Mouse (Mus musculus): ENCODE results near the gene Srd5a1. TPM values are rescaled to one million over a fixed set of nuclear protein-coding genes. Genes with fewer than 3 reads are reported as not detected.
"Not testable (repeated sequence)": the region's sequence is repeated elsewhere in the genome, so short reads cannot be mapped to it uniquely, and the experiment has no call there.

Gene Srd5a1
- polyA plus RNA-seq, 1 experiment from 2014 or later: 28.7 TPM

DNA sequence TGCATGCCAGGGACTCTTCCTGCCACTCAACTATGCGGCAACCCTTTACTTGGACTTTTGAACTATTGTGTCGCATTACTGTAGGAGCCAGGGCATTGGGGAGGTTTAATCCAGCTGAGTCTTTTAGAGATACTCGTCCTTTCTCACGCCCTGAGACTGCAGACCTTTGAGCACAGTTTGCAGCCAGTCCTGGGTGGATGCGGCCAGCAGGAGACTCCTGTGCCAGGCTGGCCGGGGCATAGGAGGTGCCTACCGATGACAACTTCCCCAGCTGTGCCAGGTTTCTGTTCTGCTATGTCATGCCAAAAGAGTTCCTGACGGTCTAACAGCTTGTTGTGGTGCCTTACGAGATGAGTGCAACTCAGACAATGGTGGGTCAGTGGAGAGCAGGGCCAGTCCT lies 42.0 kb downstream of the Srd5a1 start:
- no peak overlapping the region for H3K4me3 ChIP-seq (replicated peaks; ENCODE audit: low read depth, low read length)
- no peaks in the 10 kb centered on the region for H3K36me3 ChIP-seq (ENCODE audit: insufficient read depth, low read length)
- no peaks in the 10 kb centered on the region for H3K4me1 ChIP-seq (replicated peaks; ENCODE audit: insufficient read depth, low read length)
- no peak overlapping the region for H3K9ac ChIP-seq (ENCODE audit: low read depth, low read length)
- TF ChIP-seq CTCF (IDR thresholded peaks at IDR 0.05; ENCODE audit: low read depth): no peak
- H3K27me3 ChIP-seq (ENCODE audit: insufficient read depth, low read length): no peaks in the 10 kb centered on the region
- no peak overlapping the region for H3K27ac ChIP-seq
- no peaks in the 10 kb centered on the region for H3K9me3 ChIP-seq (replicated peaks; ENCODE audit: low read length)
- no peak overlapping the region for H3K4me2 ChIP-seq (ENCODE audit: low read length)
- WGBS: 85% methylated on average over 9 of the region's 9 CpGs
- ATAC-seq (replicated peaks; ENCODE audit: low FRiP score, low read depth): peak; percentile 85
- DNase-seq (ENCODE audit: low spot score): no peak

DNA sequence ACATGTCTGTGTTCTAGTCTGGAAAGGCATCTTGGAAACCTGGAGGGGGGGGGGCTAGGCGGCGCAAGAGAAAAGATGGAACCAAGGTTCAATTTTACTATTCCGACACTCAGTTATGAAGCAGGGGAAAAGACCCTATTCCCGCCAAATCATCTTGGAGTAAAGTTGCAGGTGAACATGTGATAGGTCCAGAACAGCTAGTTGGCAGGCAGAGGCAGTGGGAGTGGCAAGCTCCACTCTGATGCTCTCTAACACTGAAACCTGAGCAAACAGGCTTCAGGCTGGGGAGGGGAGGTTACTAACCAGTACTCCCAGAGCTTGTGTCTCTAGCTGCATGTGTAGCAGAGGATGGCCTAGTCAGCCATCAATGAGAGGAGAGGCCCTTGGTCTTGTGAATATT lies 45.8 kb downstream of the Srd5a1 start:
- not testable (repeated sequence) for H3K27ac ChIP-seq; H3K36me3 ChIP-seq (ENCODE audit: insufficient read depth, low read length); DNase-seq (ENCODE audit: low spot score); H3K4me2 ChIP-seq (ENCODE audit: low read length); H3K9ac ChIP-seq (ENCODE audit: low read depth, low read length); H3K9me3 ChIP-seq (replicated peaks; ENCODE audit: low read length); H3K27me3 ChIP-seq (ENCODE audit: insufficient read depth, low read length); ATAC-seq (replicated peaks; ENCODE audit: low FRiP score, low read depth); H3K4me1 ChIP-seq (replicated peaks; ENCODE audit: insufficient read depth, low read length); H3K4me3 ChIP-seq (replicated peaks; ENCODE audit: low read depth, low read length)
- 96% methylated on average over 4 of the region's 4 CpGs for WGBS

DNA sequence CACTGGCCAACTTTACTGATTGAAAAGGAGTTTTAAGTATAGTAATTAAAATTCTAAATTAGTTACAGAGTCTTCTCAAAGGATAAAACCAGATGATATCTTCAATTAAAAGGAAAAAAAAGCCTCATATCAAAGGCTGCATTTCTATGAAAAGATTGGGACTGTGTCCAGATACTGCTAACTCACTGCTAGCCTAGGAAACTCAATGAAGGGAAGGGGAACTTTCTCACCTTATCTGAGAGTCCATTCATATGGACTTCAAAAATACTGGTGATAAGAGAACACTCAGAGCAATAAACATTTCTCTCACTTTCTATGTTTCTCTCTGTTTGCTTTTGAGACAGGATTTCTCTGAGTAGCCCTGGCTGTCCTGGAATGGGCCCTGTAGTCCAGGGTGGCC lies 46.7 kb downstream of the Srd5a1 start:
- ATAC-seq (replicated peaks; ENCODE audit: low FRiP score, low read depth): no peak
- no peak for TF ChIP-seq CTCF (IDR thresholded peaks at IDR 0.05; ENCODE audit: low read depth)
- H3K4me3 ChIP-seq (replicated peaks; ENCODE audit: low read depth, low read length): no peak overlapping the region

DNA sequence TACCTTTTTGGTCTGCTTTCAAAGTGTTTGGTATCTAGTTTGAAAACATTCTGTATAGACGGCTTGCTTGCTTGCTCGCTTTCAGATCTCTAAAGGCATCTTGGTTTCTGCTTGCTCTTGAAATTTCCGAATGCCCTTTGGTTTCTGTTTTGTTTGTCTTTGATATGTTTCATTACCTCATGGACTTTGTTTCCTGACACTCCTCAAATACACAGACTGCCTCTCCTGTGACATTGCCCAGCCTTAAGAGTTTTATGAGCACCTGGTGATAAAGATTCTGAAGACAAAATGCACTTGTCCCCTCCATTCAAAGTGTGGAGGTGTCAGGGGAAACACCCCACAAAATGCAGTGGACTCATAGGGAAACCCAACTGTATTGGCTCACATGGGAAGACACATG lies 47.3 kb downstream of the Srd5a1 start:
- no peak for TF ChIP-seq CTCF (IDR thresholded peaks at IDR 0.05; ENCODE audit: low read depth)
- no peaks in the 10 kb centered on the region for H3K27me3 ChIP-seq (ENCODE audit: insufficient read depth, low read length)
- no peak for DNase-seq (ENCODE audit: low spot score)
- no peak overlapping the region for H3K9ac ChIP-seq (ENCODE audit: low read depth, low read length)
- H3K27ac ChIP-seq: no peak overlapping the region
- WGBS: 36% methylated on average over 3 of the region's 3 CpGs
- H3K4me3 ChIP-seq (replicated peaks; ENCODE audit: low read depth, low read length): no peak overlapping the region
- H3K9me3 ChIP-seq (replicated peaks; ENCODE audit: low read length): no peaks in the 10 kb centered on the region
- H3K4me1 ChIP-seq (replicated peaks; ENCODE audit: insufficient read depth, low read length): 0 out of 2 replicates have a peak, but pooled peaks cover 3% of the 10 kb centered on the region
- no peak overlapping the region for H3K4me2 ChIP-seq (ENCODE audit: low read length)
- ATAC-seq (replicated peaks; ENCODE audit: low FRiP score, low read depth): no peak
- H3K36me3 ChIP-seq (ENCODE audit: insufficient read depth, low read length): no peaks in the 10 kb centered on the region

More for the DNA sequence above, 46.7 kb downstream of the Srd5a1 start:
- Histone ChIP-seq H3K27ac (no peak overlapping the region), H3K36me3 (ENCODE audit: insufficient read depth, low read length) (no peaks in the 10 kb centered on the region), H3K9me3 (replicated peaks; ENCODE audit: low read length) (no peaks in the 10 kb centered on the region), H3K9ac (ENCODE audit: low read depth, low read length) (no peak overlapping the region), H3K4me1 (replicated peaks; ENCODE audit: insufficient read depth, low read length) (0 out of 2 replicates have a peak, but pooled peaks cover 3% of the 10 kb centered on the region), H3K27me3 (ENCODE audit: insufficient read depth, low read length) (no peaks in the 10 kb centered on the region), H3K4me2 (ENCODE audit: low read length) (no peak overlapping the region)
- DNase-seq (ENCODE audit: low spot score): no peak

DNA sequence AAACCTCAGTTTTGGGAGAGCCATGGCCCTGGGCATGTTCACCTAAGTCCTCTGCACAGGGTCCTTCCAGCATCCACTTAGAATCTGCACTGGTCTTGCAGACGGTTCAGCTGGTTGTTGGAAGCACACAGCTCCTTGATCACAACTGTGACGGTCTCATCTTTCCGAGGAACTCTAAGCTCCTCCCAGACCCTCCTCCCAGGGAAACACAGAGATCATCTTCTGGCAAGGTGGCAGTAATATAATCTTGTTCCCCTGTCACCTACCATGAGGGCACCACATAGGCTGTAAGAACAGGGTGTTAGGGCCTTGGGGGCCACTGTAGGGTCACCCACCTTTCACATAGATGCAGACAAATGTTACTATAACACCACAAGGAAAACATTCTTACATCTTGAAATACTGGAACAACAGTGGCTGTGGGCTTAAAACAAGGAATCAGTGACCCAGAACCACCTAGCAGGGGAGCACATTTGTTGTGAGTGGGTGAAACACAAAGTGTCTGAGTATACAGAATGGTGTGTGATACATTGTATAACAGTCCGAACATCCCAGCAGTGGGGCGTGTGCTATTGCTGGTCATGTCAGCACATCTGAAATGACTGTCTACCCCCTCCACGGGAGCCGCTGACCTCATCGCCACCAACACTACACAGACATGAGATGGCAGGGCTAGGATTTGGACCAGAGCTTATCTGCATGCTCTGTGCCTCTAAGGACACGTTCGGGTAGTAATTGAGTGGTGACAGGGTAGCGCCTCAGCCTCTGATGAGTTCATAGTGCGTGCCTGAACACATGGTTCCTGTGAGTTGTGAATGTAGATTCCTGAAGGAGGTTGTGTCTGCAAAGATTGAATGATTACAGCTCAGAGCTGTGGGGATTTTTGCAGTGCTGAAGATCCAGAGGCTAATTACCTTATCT lies 48.3 kb downstream of the Srd5a1 start:
- H3K4me1 ChIP-seq (replicated peaks; ENCODE audit: insufficient read depth, low read length): 0 out of 2 replicates have a peak, but pooled peaks cover 3% of the 10 kb centered on the region
- no peaks in the 10 kb centered on the region for H3K27me3 ChIP-seq (ENCODE audit: insufficient read depth, low read length)
- H3K27ac ChIP-seq: no peak overlapping the region
- H3K36me3 ChIP-seq (ENCODE audit: insufficient read depth, low read length): no peaks in the 10 kb centered on the region
- H3K4me2 ChIP-seq (ENCODE audit: low read length): no peak overlapping the region
- H3K9me3 ChIP-seq (replicated peaks; ENCODE audit: low read length): no peaks in the 10 kb centered on the region
- H3K4me3 ChIP-seq (replicated peaks; ENCODE audit: low read depth, low read length): no peak overlapping the region
- no peak overlapping the region for H3K9ac ChIP-seq (ENCODE audit: low read depth, low read length)
- no peak for TF ChIP-seq CTCF (IDR thresholded peaks at IDR 0.05; ENCODE audit: low read depth)
- WGBS: 35% methylated on average over 12 of the region's 12 CpGs
- ATAC-seq (replicated peaks; ENCODE audit: low FRiP score, low read depth) (peak; percentile 69), DNase-seq (ENCODE audit: low spot score) (peak; percentile 55)

DNA sequence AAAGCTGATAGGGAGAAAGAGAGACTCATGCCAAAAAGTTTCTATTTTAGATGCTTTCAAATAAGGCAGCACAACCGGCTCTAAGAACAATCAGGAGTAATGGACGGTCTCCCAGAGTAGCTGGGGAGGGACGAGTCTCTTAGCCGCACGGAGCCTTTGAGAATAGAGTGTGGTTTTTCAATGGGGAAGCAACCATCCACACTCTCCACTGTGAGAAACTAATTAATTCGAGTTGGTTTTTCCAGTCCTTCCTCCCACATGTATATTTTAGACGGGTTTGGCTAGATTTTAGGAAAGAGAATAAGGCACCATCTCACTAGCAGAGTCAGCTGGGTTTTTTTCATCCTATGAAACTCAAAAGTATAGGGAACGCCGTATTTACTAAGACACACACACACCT lies 49.2 kb downstream of the Srd5a1 start:
- no peak for TF ChIP-seq CTCF (IDR thresholded peaks at IDR 0.05; ENCODE audit: low read depth)
- 0 out of 2 replicates have a peak, but pooled peaks cover 3% of the 10 kb centered on the region for H3K4me1 ChIP-seq (replicated peaks; ENCODE audit: insufficient read depth, low read length)
- H3K27me3 ChIP-seq (ENCODE audit: insufficient read depth, low read length): no peaks in the 10 kb centered on the region
- no peak overlapping the region for H3K9ac ChIP-seq (ENCODE audit: low read depth, low read length)
- DNase-seq (ENCODE audit: low spot score) (no peak), ATAC-seq (replicated peaks; ENCODE audit: low FRiP score, low read depth) (no peak)
- H3K9me3 ChIP-seq (replicated peaks; ENCODE audit: low read length): no peaks in the 10 kb centered on the region
- H3K36me3 ChIP-seq (ENCODE audit: insufficient read depth, low read length): no peaks in the 10 kb centered on the region
- no peak overlapping the region for H3K4me2 ChIP-seq (ENCODE audit: low read length)
- no peak overlapping the region for H3K4me3 ChIP-seq (replicated peaks; ENCODE audit: low read depth, low read length)
- no peak overlapping the region for H3K27ac ChIP-seq
- WGBS: 67% methylated on average over 9 of the region's 9 CpGs
